In the genomic region with DNA sequence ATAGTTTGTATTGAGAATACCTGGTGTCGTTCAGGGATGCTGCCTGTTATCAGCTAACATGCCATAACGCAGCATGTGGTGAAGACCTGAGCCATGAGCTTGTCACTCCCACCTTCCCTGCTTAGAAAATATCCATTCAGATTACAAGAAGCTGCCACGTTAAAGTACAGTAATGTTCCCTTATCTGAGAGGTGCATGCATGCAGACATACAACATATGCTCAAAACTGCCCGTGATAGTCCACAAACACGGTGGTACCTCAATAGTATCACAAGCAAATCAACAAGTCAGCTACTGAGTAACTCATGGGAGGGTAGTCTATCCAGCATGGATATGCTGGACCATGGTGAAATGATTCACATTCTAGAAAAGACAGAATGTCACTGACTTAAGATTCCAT, we compare ENCODE assay signal across 20 mouse cellular contexts.
"Had no signal": no experiment of that assay in that cellular context is flagged by ENCODE, and none has a peak within 500 bp of the region (broad histone marks: within the 10 kb centered on the region; RNA-seq: fewer than 3 reads in every experiment).

No protein-coding gene starts in this region.

- H3K36me3 ChIP-seq: midbrain, embryonic 10.5 days; midbrain, embryonic 12.5 days; neural tube, embryonic 13.5 days; neural tube, embryonic 15.5 days; stomach, embryonic 15.5 days had no signal

- H3K9me3 ChIP-seq: midbrain, embryonic 10.5 days; midbrain, embryonic 12.5 days; neural tube, embryonic 13.5 days; neural tube, embryonic 15.5 days; stomach, embryonic 15.5 days had no signal

- H3K4me3 ChIP-seq: midbrain, embryonic 10.5 days; midbrain, embryonic 12.5 days; myocyte; neural tube, embryonic 13.5 days; neural tube, embryonic 15.5 days; stomach, embryonic 15.5 days had no signal

- H3K27me3 ChIP-seq: midbrain, embryonic 12.5 days; neural tube, embryonic 13.5 days; neural tube, embryonic 15.5 days; stomach, embryonic 15.5 days had no signal

- H3K9ac ChIP-seq: lung, embryonic 14.5 days; midbrain, embryonic 12.5 days; neural tube, embryonic 13.5 days; neural tube, embryonic 15.5 days; stomach, embryonic 15.5 days had no signal

- H3K4me2 ChIP-seq: lung, embryonic 14.5 days; midbrain, embryonic 12.5 days; neural tube, embryonic 13.5 days; neural tube, embryonic 15.5 days; stomach, embryonic 15.5 days had no signal

- ATAC-seq: midbrain, embryonic 16.5 days had no signal

- H3K4me1 ChIP-seq: midbrain, embryonic 10.5 days; midbrain, embryonic 12.5 days; neural tube, embryonic 13.5 days; neural tube, embryonic 15.5 days; stomach, embryonic 15.5 days had no signal

- H3K27ac ChIP-seq: midbrain, embryonic 10.5 days; midbrain, embryonic 12.5 days; neural tube, embryonic 13.5 days; neural tube, embryonic 15.5 days; stomach, embryonic 15.5 days; stomach, postnatal 0 days had no signal

- DNase-seq: lung, adult 18-20 months; lung, embryonic 14.5 days; lung, postnatal 10 days; lung, postnatal 4 days; midbrain, embryonic 14.5 days; retina, postnatal 1 day; right cerebral cortex, adult 18-20 months; right cerebral cortex, postnatal 25 days; right cerebral cortex, postnatal 4 days; spleen, adult 18-20 months; thymus, postnatal 14 days; thymus, postnatal 36 days had no signal
